Mouse (Mus musculus) heart, postnatal 4 days (tissue): ENCODE measurements around the gene 1110051M20Rik. TPM values are rescaled to one million over a fixed set of nuclear protein-coding genes. Genes with fewer than 3 reads are reported as not detected.
"Not testable (repeated sequence)": the region's sequence is repeated elsewhere in the genome, so short reads cannot be mapped to it uniquely, and the experiment has no call there.

ENCODE experiments used
- DNase-seq: peaks from one replicate; pipeline ENCODE4 v3.0.0; 2021
- microRNA-seq, 2 experiments: library from miRNA; unstranded; fragments of <30 nt; microRNA quantifications; one replicate each; pipeline ENCODE4 v1.2.0; 2021 to 2022
- total RNA-seq, 2 experiments: library from RNA; stranded (reverse); gene quantifications; 2 replicates each; pipeline ENCODE4 v1.2.3; 2021

1110051M20Rik gene
- total RNA-seq, 2 experiments from 2014 or later = 13.5 to 13.7 TPM

GRCm38 (mm10) chr2:91258054-91258453, 186.4 kb downstream of the 1110051M20Rik start:
- DNase-seq = no peak

- peak; percentile 53 for DNase-seq
Measured at GRCm38 (mm10) chr2:91257126-91257980, 187.2 kb downstream of the 1110051M20Rik start.

- peak; percentile 70 for DNase-seq
Measured at GRCm38 (mm10) chr2:91256256-91257125, 188.0 kb downstream of the 1110051M20Rik start.

GRCm38 (mm10) chr2:91255661-91256150, 188.8 kb downstream of the 1110051M20Rik start, which contains the start of gene Pacsin3:
TSS of gene Pacsin3 (plus strand) at chr2:91255954.
- DNase-seq = peak; percentile 51

GRCm38 (mm10) chr2:91254725-91255380, 189.7 kb downstream of the 1110051M20Rik start:
- no peak for DNase-seq

GRCm38 (mm10) chr2:91252512-91252911, 192.0 kb downstream of the 1110051M20Rik start:
- no peak for DNase-seq

GRCm38 (mm10) chr2:91252001-91252400, 192.5 kb downstream of the 1110051M20Rik start:
- DNase-seq = no peak

GRCm38 (mm10) chr2:91248366-91248765, 196.1 kb downstream of the 1110051M20Rik start:
- no peak for DNase-seq

- no peak for DNase-seq
Measured at GRCm38 (mm10) chr2:91244557-91245228, 199.8 kb downstream of the 1110051M20Rik start.

- DNase-seq = no peak
Measured at GRCm38 (mm10) chr2:91243416-91243815, 201.1 kb downstream of the 1110051M20Rik start.

GRCm38 (mm10) chr2:91242547-91242946, 202.0 kb downstream of the 1110051M20Rik start:
- DNase-seq = no peak

- DNase-seq = not testable (repeated sequence)
Measured at GRCm38 (mm10) chr2:91237511-91238080, 206.9 kb downstream of the 1110051M20Rik start.

- DNase-seq = peak; percentile 96
Measured at GRCm38 (mm10) chr2:91236601-91237510, 207.6 kb downstream of the 1110051M20Rik start, which contains the start of gene Ddb2. TSS of gene Ddb2 (minus strand) at chr2:91236982.

GRCm38 (mm10) chr2:91229735-91230134, 214.8 kb downstream of the 1110051M20Rik start:
- no peak for DNase-seq

Small RNA genes lying within 50 kb of the gene (microRNA-seq; reads per million reads assigned to microRNA genes)
- gene Gm22071 = 0 reads per million in 2 experiments

Other genes starting within 250 kb of the 1110051M20Rik start
- 1 to 10 TPM; 1.6 to 2.7 TPM for gene Nr1h3, start 241.9 kb downstream of the 1110051M20Rik start, total RNA-seq
- gene Acp2, start 241.8 kb downstream of the 1110051M20Rik start, total RNA-seq = 10 to 100 TPM; 21.0 to 21.8 TPM
- 1 to 10 TPM; 5.0 to 5.1 TPM for gene Ddb2, start 207.7 kb downstream of the 1110051M20Rik start, total RNA-seq
- gene Pacsin3, start 188.8 kb downstream of the 1110051M20Rik start, total RNA-seq = 10 to 100 TPM; 90.5 to 99.5 TPM
- 10 to 100 TPM; 64.1 to 67.4 TPM for gene Arfgap2, start 179.7 kb downstream of the 1110051M20Rik start, total RNA-seq
- gene Lrp4, start 12.8 kb upstream of the 1110051M20Rik start, total RNA-seq = 10 to 100 TPM; 12.9 to 13.2 TPM
- 100 to 1,000 TPM in 1 of 2 experiments, 10 to 100 TPM in 1; 91.2 to 102 TPM for gene Ckap5, start 82.1 kb upstream of the 1110051M20Rik start, total RNA-seq
- gene F2, start 191.7 kb upstream of the 1110051M20Rik start, total RNA-seq = under 1 TPM; 0.14 to 0.31 TPM
- 10 to 100 TPM; 12.7 to 13.9 TPM for gene Zfp408, start 205.1 kb upstream of the 1110051M20Rik start, total RNA-seq
- 10 to 100 TPM; 83.1 to 84.8 TPM for gene Arhgap1, start 205.2 kb upstream of the 1110051M20Rik start, total RNA-seq